Mouse (Mus musculus) ES-Bruce4 (cell line): ENCODE measurements around the gene Casz1. TPM values are rescaled to one million over a fixed set of nuclear protein-coding genes. Genes with fewer than 3 reads are reported as not detected.

Source experiments
- H3K27ac ChIP-seq: 2 replicates; pipeline ENCODE4 v1.5.1; 2012; ENCODE audit warnings: low read length, inconsistent platforms; ENCODE audit not compliant: insufficient read depth
- H3K27me3 ChIP-seq: 2 replicates; pipeline ENCODE4 v1.6.1; 2012; ENCODE audit warnings: mild to moderate bottlenecking, low read length, inconsistent platforms; ENCODE audit not compliant: control insufficient read depth, poor library complexity, insufficient read depth, severe bottlenecking
- H3K36me3 ChIP-seq: 2 replicates; pipeline ENCODE4 v1.6.1; 2012; ENCODE audit warnings: inconsistent platforms, mild to moderate bottlenecking, low read length, moderate library complexity; ENCODE audit not compliant: control insufficient read depth, poor library complexity, insufficient read depth, severe bottlenecking
- H3K4me1 ChIP-seq: one replicate; pipeline ENCODE4 v1.8.1; 2011; ENCODE audit warnings: low read length; ENCODE audit not compliant: control insufficient read depth, insufficient read depth
- H3K4me3 ChIP-seq: 2 replicates; pipeline ENCODE4 v1.5.1; 2011; ENCODE audit warnings: low read depth, mild to moderate bottlenecking, low read length
- H3K9ac ChIP-seq: 2 replicates; pipeline ENCODE4 v1.6.1; 2012; ENCODE audit warnings: low read depth, mild to moderate bottlenecking, inconsistent platforms; ENCODE audit not compliant: poor library complexity, severe bottlenecking
- H3K9me3 ChIP-seq: replicated peaks from 2 replicates; pipeline ENCODE4 v1.6.1; 2012; ENCODE audit warnings: mild to moderate bottlenecking, low read length, inconsistent platforms; ENCODE audit not compliant: control insufficient read depth, poor library complexity, insufficient read depth, severe bottlenecking
- CTCF ChIP-seq: IDR thresholded peaks from one replicate; pipeline ENCODE4 v1.8.1; 2011; ENCODE audit warnings: low read depth, low read length
- EP300 ChIP-seq: IDR thresholded peaks from 2 replicates; pipeline ENCODE4 v1.6.1; 2011; ENCODE audit warnings: low read depth, low read length; ENCODE audit not compliant: insufficient read depth
- POLR2A ChIP-seq: IDR thresholded peaks from one replicate; pipeline ENCODE4 v1.8.1; 2011; ENCODE audit warnings: low read length; ENCODE audit not compliant: insufficient read depth
- polyA plus RNA-seq: library from polyadenylated mRNA; stranded (reverse); fragments of >200 nt; gene quantifications from 2 replicates; pipeline ENCODE4 v1.2.4, GENCODE M21; 2011; ENCODE audit warnings: low read depth; ENCODE audit not compliant: missing spikeins, insufficient read depth, insufficient read length

Casz1 gene
- polyA plus RNA-seq, 1 experiment, result 15.6 TPM

- H3K27ac ChIP-seq, result no peak overlapping the region
Measured at GRCm38 (mm10) chr4:148837644-148838043, 33.4 kb downstream of the Casz1 start.

GRCm38 (mm10) chr4:148842302-148842701 lies 38.1 kb downstream of the Casz1 start:
- no peak for TF ChIP-seq EP300
- TF ChIP-seq POLR2A, result no peak

More at GRCm38 (mm10) chr4:148837644-148838043, 33.4 kb downstream of the Casz1 start:
- Histone ChIP-seq H3K9ac (no peak overlapping the region), H3K36me3 (no peaks in the 10 kb centered on the region), H3K9me3 (no peaks in the 10 kb centered on the region), H3K4me3 (no peak overlapping the region), H3K4me1 (peaks cover 2% of the 10 kb centered on the region), H3K27me3 (no peaks in the 10 kb centered on the region)
- TF ChIP-seq EP300 (no peak), CTCF (no peak), POLR2A (no peak)

GRCm38 (mm10) chr4:148844921-148845320 lies 40.7 kb downstream of the Casz1 start:
- peaks cover 5% of the 10 kb centered on the region for H3K4me1 ChIP-seq
- H3K27me3 ChIP-seq, result no peaks in the 10 kb centered on the region
- no peak overlapping the region for H3K9ac ChIP-seq
- H3K27ac ChIP-seq, result no peak overlapping the region
- H3K36me3 ChIP-seq, result no peaks in the 10 kb centered on the region
- TF ChIP-seq EP300, result no peak
- no peak for TF ChIP-seq POLR2A
- no peak for TF ChIP-seq CTCF
- no peak overlapping the region for H3K4me3 ChIP-seq
- no peaks in the 10 kb centered on the region for H3K9me3 ChIP-seq

More at GRCm38 (mm10) chr4:148842302-148842701, 38.1 kb downstream of the Casz1 start:
- H3K27ac ChIP-seq, result no peak overlapping the region
- peaks cover 5% of the 10 kb centered on the region for H3K4me1 ChIP-seq
- H3K36me3 ChIP-seq, result no peaks in the 10 kb centered on the region
- no peaks in the 10 kb centered on the region for H3K27me3 ChIP-seq
- H3K9ac ChIP-seq, result no peak overlapping the region
- H3K4me3 ChIP-seq, result no peak overlapping the region
- no peaks in the 10 kb centered on the region for H3K9me3 ChIP-seq

- Histone ChIP-seq H3K36me3 (no peaks in the 10 kb centered on the region), H3K9me3 (no peaks in the 10 kb centered on the region), H3K4me1 (peaks cover 8% of the 10 kb centered on the region), H3K27me3 (no peaks in the 10 kb centered on the region), H3K27ac (no peak overlapping the region), H3K9ac (no peak overlapping the region), H3K4me3 (no peak overlapping the region)
- no peak for TF ChIP-seq CTCF
- TF ChIP-seq EP300, result no peak
- no peak for TF ChIP-seq POLR2A
Measured at GRCm38 (mm10) chr4:148846203-148846602, 42.0 kb downstream of the Casz1 start.

- Histone ChIP-seq H3K27ac (no peak overlapping the region), H3K27me3 (no peaks in the 10 kb centered on the region), H3K36me3 (no peaks in the 10 kb centered on the region), H3K4me1 (peaks cover 8% of the 10 kb centered on the region), H3K9ac (no peak overlapping the region), H3K9me3 (no peaks in the 10 kb centered on the region), H3K4me3 (no peak overlapping the region)
- TF ChIP-seq EP300 (no peak), CTCF (no peak), POLR2A (no peak)
Measured at GRCm38 (mm10) chr4:148846724-148847123, 42.5 kb downstream of the Casz1 start.

- Histone ChIP-seq H3K27me3 (no peaks in the 10 kb centered on the region), H3K27ac (no peak overlapping the region), H3K4me3 (no peak overlapping the region), H3K4me1 (peaks cover 6% of the 10 kb centered on the region), H3K9me3 (no peaks in the 10 kb centered on the region), H3K9ac (no peak overlapping the region), H3K36me3 (no peaks in the 10 kb centered on the region)
- TF ChIP-seq POLR2A, result no peak
- no peak for TF ChIP-seq CTCF
- no peak for TF ChIP-seq EP300
Measured at GRCm38 (mm10) chr4:148847636-148848035, 43.4 kb downstream of the Casz1 start.
